Mouse (Mus musculus) lung, adult 2 months (tissue): ENCODE data around the gene Hivep1.

Experiments
- CTCF ChIP-seq: fragments of 200-500 bp; IDR thresholded peaks from 2 replicates; pipeline ENCODE4 v1.5.1; 2011; ENCODE audit warnings: mild to moderate bottlenecking, low read length, control low read depth; ENCODE audit not compliant: insufficient read depth
- POLR2A ChIP-seq: fragments of 200-500 bp; IDR thresholded peaks from 2 replicates; pipeline ENCODE4 v1.6.1; 2011; ENCODE audit warnings: low read depth, mild to moderate bottlenecking, control low read depth, low read length, borderline replicate concordance; ENCODE audit errors: extremely low read depth

GRCm38 (mm10) chr13:42170802-42171201 lies 119.0 kb downstream of the Hivep1 start:
- TF ChIP-seq CTCF (no peak), POLR2A (no peak)
